Mouse (Mus musculus) thymus, adult 2 months (tissue): ENCODE results near the gene Mul1. TPM values are rescaled to one million over a fixed set of nuclear protein-coding genes. Genes with fewer than 3 reads are reported as not detected.

ENCODE experiments used
- DNase-seq: peaks from one replicate; pipeline ENCODE4 v3.0.0; 2021
- H3K27ac ChIP-seq: fragments of 200-500 bp; 2 replicates; pipeline ENCODE4 v1.5.1; 2012; ENCODE audit warnings: low read length, control low read depth; ENCODE audit not compliant: control insufficient read depth, insufficient read depth
- H3K27me3 ChIP-seq: fragments of 200-500 bp; 2 replicates; pipeline ENCODE4 v1.6.1; 2012; ENCODE audit warnings: mild to moderate bottlenecking, low read length, moderate library complexity, mixed read lengths; ENCODE audit not compliant: control insufficient read depth, insufficient read depth
- H3K36me3 ChIP-seq: fragments of 200-500 bp; 2 replicates; pipeline ENCODE4 v1.6.1; 2012; ENCODE audit warnings: mild to moderate bottlenecking, low read length, moderate library complexity; ENCODE audit not compliant: control insufficient read depth, insufficient read depth
- H3K4me1 ChIP-seq: fragments of 200-500 bp; replicated peaks from 2 replicates; pipeline ENCODE4 v1.6.1; 2012; ENCODE audit warnings: low read length; ENCODE audit not compliant: control insufficient read depth, insufficient read depth
- H3K4me3 ChIP-seq: fragments of 200-500 bp; 2 replicates; pipeline ENCODE4 v1.5.1; 2012; ENCODE audit warnings: mild to moderate bottlenecking, low read length, control low read depth, moderate library complexity; ENCODE audit not compliant: control insufficient read depth, insufficient read depth
- CTCF ChIP-seq: fragments of 200-500 bp; IDR thresholded peaks from 2 replicates; pipeline ENCODE4 v1.5.1; 2012; ENCODE audit warnings: mild to moderate bottlenecking, control low read depth, low read length, moderate library complexity, borderline replicate concordance; ENCODE audit not compliant: control insufficient read depth, poor library complexity, insufficient read depth; ENCODE audit errors: extremely low read depth
- POLR2A ChIP-seq: fragments of 200-500 bp; IDR thresholded peaks from 2 replicates; pipeline ENCODE4 v1.6.1; 2012; ENCODE audit warnings: mild to moderate bottlenecking, low read length, control low read depth, moderate library complexity; ENCODE audit not compliant: control insufficient read depth, poor library complexity, insufficient read depth; ENCODE audit errors: extremely low read depth
- WGBS: fragments of 180-500 bp; shearing (Covaris S2); methylation state at CpG from one replicate; pipeline ENCODE4 v1.1.7; 2018; 5-methylcytosine and 5-hydroxymethylcytosine counted together
- polyA plus RNA-seq: library from polyadenylated mRNA; depleted of rRNA; stranded (reverse); fragments of >200 nt; gene quantifications from 2 replicates; pipeline ENCODE4 v1.2.3, GENCODE M21; 2012

Mul1 gene
- polyA plus RNA-seq, 1 experiment, result 16.9 TPM

DNA sequence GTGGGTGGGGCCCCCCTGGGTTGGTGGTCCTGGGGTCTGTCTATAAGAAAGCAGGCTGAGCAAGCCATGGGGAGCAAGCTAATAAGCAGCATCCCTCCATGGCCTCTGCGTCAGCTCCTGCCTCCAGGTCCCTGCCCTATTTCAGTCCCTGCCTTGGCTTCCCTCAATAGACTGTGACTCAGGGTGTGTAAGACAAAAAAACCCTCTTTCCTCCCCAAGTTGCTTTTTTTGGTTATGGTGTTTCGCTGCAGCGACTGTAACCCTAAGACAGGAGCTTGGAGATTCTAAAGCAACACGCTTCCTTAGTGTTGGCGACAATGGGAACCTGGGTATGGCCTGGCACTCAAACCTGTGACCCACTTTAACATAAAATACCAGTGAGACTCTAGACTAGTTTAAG lies 27.0 kb downstream of the Mul1 start:
- Histone ChIP-seq H3K4me3 (no peak overlapping the region), H3K36me3 (no peaks in the 10 kb centered on the region), H3K27ac (no peak overlapping the region), H3K27me3 (peaks cover 18% of the 10 kb centered on the region), H3K4me1 (peaks cover 11% of the 10 kb centered on the region; the same call in 1 of the 2 replicates)
- TF ChIP-seq POLR2A (no peak), CTCF (no peak)
- 96% methylated on average over 5 of the region's 5 CpGs for WGBS
- no peak for DNase-seq

DNA sequence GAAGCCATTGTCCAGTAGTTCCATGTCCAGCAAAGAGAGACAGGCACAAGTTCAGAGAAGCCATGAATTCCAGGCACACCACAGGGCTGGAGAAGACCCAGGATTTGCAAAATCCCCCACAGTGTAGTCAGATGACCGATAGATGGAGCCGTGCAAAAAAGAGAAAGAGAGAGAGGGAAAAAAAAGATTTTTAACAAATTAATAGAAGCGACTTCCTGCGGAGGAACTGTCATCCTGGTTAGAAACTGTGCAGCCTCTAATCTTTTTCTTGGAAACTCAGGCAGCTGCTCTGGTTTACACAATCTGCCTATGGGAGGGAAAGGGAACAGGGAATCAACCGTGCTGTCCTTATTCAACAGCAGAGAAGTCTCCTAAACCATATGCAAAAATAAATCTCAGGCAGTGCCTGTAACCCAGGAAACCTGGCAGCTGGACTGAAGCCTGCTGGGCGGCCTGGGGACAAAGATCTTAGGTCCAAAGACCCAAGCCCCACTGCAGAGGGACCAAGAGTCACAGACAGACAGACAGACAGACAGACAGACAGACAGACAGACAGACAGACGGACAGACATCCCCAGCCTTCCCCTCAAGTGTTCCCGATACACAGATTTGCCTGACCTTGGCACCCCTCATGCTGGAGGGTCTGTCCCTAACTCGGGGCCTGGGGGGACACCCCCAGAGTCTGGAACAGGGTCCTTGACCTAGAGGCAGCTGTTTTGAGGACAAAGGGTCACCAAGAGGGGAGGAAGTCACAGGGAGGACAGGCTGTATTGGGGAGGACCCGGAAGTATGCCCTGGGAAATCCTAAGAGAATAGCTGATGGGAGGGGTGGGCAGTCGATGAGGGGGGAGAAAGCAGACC lies 28.7 kb downstream of the Mul1 start:
- H3K27ac ChIP-seq, result no peak overlapping the region
- H3K27me3 ChIP-seq, result peaks cover 13% of the 10 kb centered on the region
- H3K36me3 ChIP-seq, result no peaks in the 10 kb centered on the region
- no peak for DNase-seq
- 6% methylated on average over 11 of the region's 11 CpGs for WGBS
- TF ChIP-seq CTCF (no peak), POLR2A (no peak)
- H3K4me1 ChIP-seq, result peaks cover 11% of the 10 kb centered on the region; the same call in 1 of the 2 replicates
- H3K4me3 ChIP-seq, result no peak overlapping the region

DNA sequence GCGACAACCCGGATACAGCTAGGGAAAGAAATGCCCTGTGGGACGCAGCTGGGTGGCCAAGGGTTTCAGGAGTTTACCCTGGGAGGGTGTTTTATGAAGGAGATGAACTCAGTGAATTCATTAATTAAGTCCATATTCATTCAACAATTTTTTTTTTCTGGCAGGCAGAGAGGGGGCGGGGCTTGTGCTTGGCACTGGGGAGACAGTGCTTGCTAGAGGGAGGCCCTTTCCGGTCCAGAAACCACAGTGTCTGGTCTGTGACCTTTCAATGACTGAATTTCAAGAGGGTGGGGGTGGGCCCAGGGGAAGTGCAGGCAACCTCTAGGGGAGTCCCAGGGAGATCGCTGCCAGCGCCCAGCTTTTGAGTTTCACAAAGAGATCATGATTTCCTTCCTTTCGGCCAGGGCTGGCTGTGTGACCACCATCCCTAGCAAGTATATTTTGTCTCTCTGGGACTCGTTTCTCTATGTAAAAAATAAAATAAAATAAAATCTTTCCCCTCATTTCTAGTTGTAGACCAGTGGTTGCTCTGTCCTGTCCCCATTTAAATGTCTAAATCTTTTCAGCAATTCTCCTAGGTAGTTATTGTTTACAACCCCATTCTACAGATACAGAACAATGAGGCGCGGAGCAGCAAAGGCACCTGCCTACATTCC lies 29.5 kb downstream of the Mul1 start:
- WGBS, result 3% methylated on average over 11 of the region's 11 CpGs
- Histone ChIP-seq H3K4me1 (peaks cover 11% of the 10 kb centered on the region; the same call in 1 of the 2 replicates), H3K27ac (no peak overlapping the region), H3K36me3 (no peaks in the 10 kb centered on the region), H3K27me3 (peaks cover 13% of the 10 kb centered on the region), H3K4me3 (no peak overlapping the region)
- no peak for DNase-seq
- TF ChIP-seq POLR2A (no peak), CTCF (no peak)

DNA sequence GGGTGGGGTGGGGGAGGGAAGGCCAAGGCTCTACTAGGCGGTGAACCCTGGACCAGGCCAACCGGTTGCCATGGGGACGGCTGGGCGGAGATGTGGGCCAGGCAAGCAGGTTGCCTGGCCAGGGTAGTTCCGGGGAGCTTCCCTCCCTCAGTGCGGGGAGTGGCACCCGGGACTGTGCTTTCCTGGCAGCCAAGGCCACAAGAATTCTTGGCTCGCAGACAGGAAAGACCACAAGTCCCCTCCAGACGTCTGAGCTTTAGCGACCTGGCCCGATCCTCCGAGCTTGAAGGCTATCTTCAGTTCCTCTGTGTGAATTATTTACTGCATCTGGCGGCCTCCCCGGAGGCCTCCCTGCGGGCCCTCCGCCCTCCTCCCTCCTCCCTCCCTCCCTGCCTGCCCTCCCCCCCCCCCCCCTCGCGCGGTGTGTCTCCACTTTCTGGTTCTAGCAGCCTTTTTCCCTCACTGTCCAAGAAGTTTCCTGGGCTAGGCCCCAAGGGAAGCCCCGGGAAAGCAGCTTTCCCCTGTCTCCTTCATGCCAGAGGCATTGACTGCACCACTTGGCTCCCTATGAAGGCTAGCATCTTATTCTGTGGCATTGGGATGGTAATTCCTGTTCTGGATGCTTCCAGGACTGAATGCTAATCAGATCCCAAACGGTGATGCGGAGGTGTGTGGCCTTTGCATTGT lies 30.3 kb downstream of the Mul1 start:
- Histone ChIP-seq H3K4me3 (no peak overlapping the region), H3K27ac (no peak overlapping the region), H3K36me3 (no peaks in the 10 kb centered on the region), H3K27me3 (peaks cover 13% of the 10 kb centered on the region), H3K4me1 (peaks cover 11% of the 10 kb centered on the region; the same call in 1 of the 2 replicates)
- WGBS, result 3% methylated on average over 18 of the region's 22 CpGs
- DNase-seq, result no peak
- TF ChIP-seq POLR2A (no peak), CTCF (no peak)

DNA sequence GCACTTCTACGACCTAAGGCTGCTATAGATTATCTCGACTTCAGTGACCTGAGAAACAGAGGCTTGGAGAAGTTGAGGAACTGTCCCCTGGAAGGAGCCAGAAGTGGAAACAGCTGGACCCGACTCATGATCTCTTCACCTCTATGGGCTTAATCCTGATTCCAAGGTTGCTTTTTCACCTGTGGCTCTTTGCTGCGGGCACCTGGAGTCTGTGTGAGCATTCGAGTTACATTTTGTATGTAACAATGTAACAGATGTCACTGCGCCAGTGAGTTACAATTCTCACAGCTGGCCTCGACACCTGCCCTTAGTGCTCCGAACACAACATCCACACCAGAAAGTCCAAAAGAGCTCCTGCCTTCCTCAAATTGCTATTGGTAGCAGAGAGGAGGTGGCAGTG lies 31.0 kb downstream of the Mul1 start:
- H3K4me1 ChIP-seq, result peaks cover 11% of the 10 kb centered on the region; the same call in 1 of the 2 replicates
- TF ChIP-seq CTCF, result no peak
- H3K27ac ChIP-seq, result no peak overlapping the region
- no peak overlapping the region for H3K4me3 ChIP-seq
- WGBS, result 41% methylated on average over 8 of the region's 8 CpGs
- peaks cover 13% of the 10 kb centered on the region for H3K27me3 ChIP-seq
- DNase-seq, result no peak
- no peaks in the 10 kb centered on the region for H3K36me3 ChIP-seq

DNA sequence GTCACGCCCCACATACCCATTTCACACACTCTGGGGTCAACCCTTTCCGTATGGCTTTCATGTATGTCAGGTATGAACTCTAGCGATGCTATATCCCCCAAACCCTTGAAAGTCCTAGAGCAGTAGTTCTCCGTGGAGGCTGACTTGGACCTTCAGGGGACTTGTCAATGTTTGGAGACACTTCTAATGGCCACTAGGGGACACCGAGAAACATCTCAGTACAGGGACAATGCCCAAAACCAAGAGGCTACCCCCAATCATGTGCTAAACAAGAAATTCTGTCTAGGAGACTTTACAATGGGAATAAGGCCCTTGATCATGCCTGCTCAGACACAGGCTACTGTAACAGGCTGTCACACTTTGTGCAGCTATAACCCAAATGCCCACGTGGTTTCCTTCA lies 32.2 kb downstream of the Mul1 start:
- DNase-seq, result no peak
- H3K4me3 ChIP-seq, result no peak overlapping the region
- 62% methylated on average over 6 of the region's 6 CpGs for WGBS
- TF ChIP-seq CTCF (no peak), POLR2A (no peak)
- H3K27ac ChIP-seq, result no peak overlapping the region
- peaks cover 13% of the 10 kb centered on the region for H3K27me3 ChIP-seq
- H3K4me1 ChIP-seq, result peaks cover 11% of the 10 kb centered on the region; the same call in 1 of the 2 replicates
- H3K36me3 ChIP-seq, result no peaks in the 10 kb centered on the region

DNA sequence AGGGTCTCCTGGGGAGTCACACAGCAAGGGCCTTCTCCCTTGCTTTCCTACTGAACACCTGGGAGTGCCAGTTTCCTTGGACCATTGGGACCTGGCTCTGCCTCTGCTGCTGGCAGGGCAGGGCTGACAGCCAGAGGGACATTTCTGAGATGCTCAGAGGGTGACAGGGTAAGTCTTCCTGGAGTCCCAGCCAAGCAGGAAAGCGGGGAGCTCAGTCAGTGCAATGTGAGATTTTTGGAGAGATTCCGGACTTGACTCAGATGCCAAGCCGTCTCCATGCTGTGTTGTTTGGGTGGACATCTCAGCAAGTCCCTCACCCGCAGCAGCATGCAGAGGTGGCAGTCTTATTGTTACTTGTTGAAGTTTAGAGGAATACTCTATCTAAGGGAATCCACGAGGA lies 33.0 kb downstream of the Mul1 start:
- DNase-seq, result no peak
- H3K36me3 ChIP-seq, result no peaks in the 10 kb centered on the region
- peaks cover 13% of the 10 kb centered on the region for H3K27me3 ChIP-seq
- TF ChIP-seq POLR2A (no peak), CTCF (no peak)
- WGBS, result 93% methylated on average over 5 of the region's 5 CpGs
- H3K27ac ChIP-seq, result no peak overlapping the region
- H3K4me3 ChIP-seq, result no peak overlapping the region
- peaks cover 11% of the 10 kb centered on the region; the same call in 1 of the 2 replicates for H3K4me1 ChIP-seq
